Mouse (Mus musculus): ENCODE data around the gene Nlrp6.

GRCm38 (mm10) chr7:140912846-140913482, 7.7 kb upstream of the Nlrp6 start:
- TF ChIP-seq CTCF (IDR thresholded peaks at IDR 0.05; ENCODE audit: borderline replicate concordance, insufficient read depth, low read depth, low read length) = no peak
- no peak for TF ChIP-seq POLR2A (IDR thresholded peaks at IDR 0.05; ENCODE audit: borderline replicate concordance, insufficient read depth, low read length)
